Mouse (Mus musculus): ENCODE measurements around the gene Nfic. TPM values are rescaled to one million over a fixed set of nuclear protein-coding genes. Genes with fewer than 3 reads are reported as not detected.

Nfic gene
- polyA plus RNA-seq, 1 experiment from 2014 or later, result 16.6 TPM

DNA sequence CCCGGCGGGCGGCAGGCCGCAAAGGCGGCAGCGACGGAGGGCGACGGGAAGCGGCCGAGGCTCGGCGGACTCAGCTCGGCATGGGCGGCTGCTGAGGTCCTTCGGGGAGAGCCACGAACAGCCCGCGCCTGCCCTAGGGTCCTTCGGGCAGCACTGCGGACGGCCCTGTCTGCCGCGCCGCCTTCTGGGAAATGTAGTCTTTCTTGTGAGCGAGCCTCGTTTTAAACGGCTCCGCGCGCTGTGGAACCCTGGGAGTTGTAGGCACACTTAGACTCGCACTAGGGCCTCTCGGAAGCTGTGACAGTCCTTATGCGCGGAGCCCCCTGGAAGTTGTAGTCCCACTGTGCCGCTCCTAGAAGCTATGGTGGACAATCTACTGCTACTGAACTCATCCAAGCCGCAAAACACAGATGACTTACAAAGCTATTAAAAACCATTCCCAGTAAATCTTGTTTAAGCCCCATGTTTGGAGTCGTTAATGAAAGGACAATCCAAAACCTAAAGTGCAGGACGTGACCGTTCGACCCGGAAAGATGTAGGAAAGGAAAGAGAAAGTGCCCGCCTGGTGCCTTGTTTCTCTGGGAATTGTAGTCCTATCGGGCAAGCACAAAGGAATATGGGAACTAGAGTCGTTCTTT lies 40.9 kb upstream of the Nfic start, which contains the start of gene Ncln:
Gene Ncln (minus strand): TSS at position 129 of the 638 bp plus-strand sequence.
- H3K9ac ChIP-seq (ENCODE audit: low read length), result peak within 1 kb of the TSS; percentile 82
- peaks cover 15% of the 10 kb centered on the region for H3K4me1 ChIP-seq (ENCODE audit: control insufficient read depth, insufficient read depth, low read length)
- ATAC-seq (peak; percentile 98), DNase-seq (ENCODE audit: low spot score) (peak; percentile 100)
- WGBS, result under 1% methylated on average over 43 of the region's 45 CpGs
- H3K4me3 ChIP-seq (ENCODE audit: low read depth, low read length), result peak within 1 kb of the TSS; percentile 84
- H3K9me3 ChIP-seq (replicated peaks; ENCODE audit: control insufficient read depth, low read length), result no peaks in the 10 kb centered on the region
- H3K27me3 ChIP-seq (replicated peaks; ENCODE audit: control insufficient read depth, insufficient read depth, low read length), result no peaks in the 10 kb centered on the region
- H3K4me2 ChIP-seq (ENCODE audit: low read length), result peak within 1 kb of the TSS; percentile 97
- H3K27ac ChIP-seq (ENCODE audit: low read depth, low read length), result peak within 1 kb of the TSS; percentile 15; the same call in 1 of the 2 replicates
- H3K36me3 ChIP-seq (ENCODE audit: control insufficient read depth, insufficient read depth, low read length), result peaks cover 19% of the 10 kb centered on the region

DNA sequence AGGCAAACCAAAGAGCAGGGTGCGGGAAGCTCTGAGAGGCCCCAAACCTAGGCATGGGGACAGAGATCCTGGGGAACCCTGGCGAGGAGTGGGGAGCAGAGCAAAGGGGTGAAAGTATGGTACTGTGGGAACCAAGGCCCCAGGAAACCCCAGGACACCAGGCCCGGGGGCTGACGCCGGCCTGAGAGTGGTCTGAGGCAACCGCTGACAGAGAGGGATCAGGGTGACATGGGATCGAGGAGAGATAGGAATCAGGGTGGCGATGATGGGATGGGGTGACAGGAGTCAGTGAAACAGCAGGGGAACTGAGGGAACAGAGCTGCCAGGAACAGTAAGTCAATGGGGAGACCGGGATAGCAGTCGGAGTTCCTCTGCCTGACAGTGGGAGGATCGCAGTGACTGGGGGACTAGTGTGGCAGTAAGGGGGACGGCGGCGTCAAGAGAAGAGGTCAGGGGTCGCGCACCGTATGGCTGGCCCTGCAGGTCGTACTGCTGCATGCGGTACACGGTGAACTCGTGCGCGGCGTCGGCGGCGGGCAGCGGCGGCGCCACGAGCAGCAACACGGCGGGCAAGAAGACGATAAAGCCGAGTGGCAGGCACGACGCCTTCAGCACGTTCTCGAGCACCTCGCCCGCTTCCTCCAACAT lies 40.3 kb upstream of the Nfic start:
- peak overlapping the region; percentile 97 for H3K4me2 ChIP-seq (ENCODE audit: low read length)
- H3K36me3 ChIP-seq (ENCODE audit: control insufficient read depth, insufficient read depth, low read length), result peaks cover 26% of the 10 kb centered on the region
- DNase-seq (ENCODE audit: low spot score) (no peak), ATAC-seq (peak; percentile 47)
- peaks cover 15% of the 10 kb centered on the region for H3K4me1 ChIP-seq (ENCODE audit: control insufficient read depth, insufficient read depth, low read length)
- 2% methylated on average over 41 of the region's 41 CpGs for WGBS
- H3K27ac ChIP-seq (ENCODE audit: low read depth, low read length), result no peak overlapping the region; the same call in 1 of the 2 replicates
- no peaks in the 10 kb centered on the region for H3K9me3 ChIP-seq (replicated peaks; ENCODE audit: control insufficient read depth, low read length)
- H3K4me3 ChIP-seq (ENCODE audit: low read depth, low read length), result peak overlapping the region; percentile 84
- no peaks in the 10 kb centered on the region for H3K27me3 ChIP-seq (replicated peaks; ENCODE audit: control insufficient read depth, insufficient read depth, low read length)
- H3K9ac ChIP-seq (ENCODE audit: low read length), result peak overlapping the region; percentile 82

DNA sequence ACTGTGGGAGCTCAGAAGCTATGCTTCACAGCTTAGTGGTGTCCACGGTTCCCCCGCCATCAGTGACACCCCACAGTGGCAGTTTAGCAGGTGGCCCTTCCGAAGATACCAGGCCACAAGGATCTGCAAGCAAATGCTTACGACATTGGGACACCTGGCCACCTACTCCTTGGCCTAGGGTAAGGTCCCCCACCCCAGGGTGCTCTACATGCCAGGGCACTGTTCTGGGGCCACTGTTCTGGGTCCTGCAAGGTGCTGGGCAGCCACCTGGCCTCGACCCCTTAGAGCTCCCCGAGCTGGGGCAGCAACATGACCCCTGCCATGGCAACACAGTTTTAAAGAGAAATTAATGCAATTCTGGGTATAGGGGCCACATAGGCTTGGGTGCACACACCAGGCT lies 39.7 kb upstream of the Nfic start:
- peaks cover 31% of the 10 kb centered on the region for H3K36me3 ChIP-seq (ENCODE audit: control insufficient read depth, insufficient read depth, low read length)
- peaks cover 15% of the 10 kb centered on the region for H3K4me1 ChIP-seq (ENCODE audit: control insufficient read depth, insufficient read depth, low read length)
- H3K27ac ChIP-seq (ENCODE audit: low read depth, low read length), result no peak overlapping the region
- peak overlapping the region; percentile 97 for H3K4me2 ChIP-seq (ENCODE audit: low read length)
- peak overlapping the region; percentile 84 for H3K4me3 ChIP-seq (ENCODE audit: low read depth, low read length)
- DNase-seq (ENCODE audit: low spot score), result no peak
- H3K9ac ChIP-seq (ENCODE audit: low read length), result peak overlapping the region; percentile 82
- 77% methylated on average over 6 of the region's 6 CpGs for WGBS
- no peaks in the 10 kb centered on the region for H3K9me3 ChIP-seq (replicated peaks; ENCODE audit: control insufficient read depth, low read length)
- H3K27me3 ChIP-seq (replicated peaks; ENCODE audit: control insufficient read depth, insufficient read depth, low read length), result no peaks in the 10 kb centered on the region
- no peak for ATAC-seq

DNA sequence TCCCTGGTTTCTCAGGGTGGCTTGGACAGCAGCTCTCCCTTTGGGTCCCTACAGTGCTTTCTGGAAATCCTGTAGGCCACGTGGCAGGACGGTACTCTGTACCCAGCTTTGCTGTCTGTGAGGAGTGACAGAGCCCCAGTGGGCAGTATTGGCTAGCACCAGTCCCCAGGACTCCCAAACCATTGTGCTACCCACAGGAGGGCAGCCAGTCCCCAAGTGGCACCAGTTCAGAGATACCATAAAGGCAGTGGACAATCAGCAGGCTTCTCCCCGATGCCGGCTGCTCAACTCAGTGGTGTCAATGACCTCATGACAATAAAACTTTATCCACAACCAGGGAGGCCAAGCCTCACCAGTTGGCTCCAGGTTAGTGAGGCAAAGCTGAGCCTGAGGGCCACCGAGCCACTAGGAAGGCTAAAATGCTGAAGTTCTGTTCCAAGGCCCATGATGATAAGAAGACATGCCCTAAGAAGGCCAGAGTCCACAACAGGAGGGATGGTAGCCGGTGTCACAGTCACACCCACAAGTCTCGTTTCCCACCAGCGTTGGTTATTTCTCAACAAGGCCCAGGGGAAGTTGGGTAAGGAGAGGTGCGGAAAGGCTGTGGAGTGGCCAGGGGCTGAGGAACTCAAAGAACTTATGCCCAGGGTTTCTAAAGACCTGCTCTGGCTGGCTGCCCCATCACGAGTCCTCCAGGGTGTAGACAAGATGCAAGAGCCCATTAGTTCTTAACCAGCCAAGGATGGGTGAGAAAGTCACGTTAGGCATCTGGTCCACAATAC lies 39.0 kb upstream of the Nfic start:
- Histone ChIP-seq H3K27ac (ENCODE audit: low read depth, low read length) (no peak overlapping the region), H3K27me3 (replicated peaks; ENCODE audit: control insufficient read depth, insufficient read depth, low read length) (no peaks in the 10 kb centered on the region), H3K9ac (ENCODE audit: low read length) (0 out of 2 replicates have a peak overlapping the region, but pooled peaks have one; percentile 82), H3K4me1 (ENCODE audit: control insufficient read depth, insufficient read depth, low read length) (peaks cover 15% of the 10 kb centered on the region), H3K36me3 (ENCODE audit: control insufficient read depth, insufficient read depth, low read length) (peaks cover 38% of the 10 kb centered on the region), H3K4me3 (ENCODE audit: low read depth, low read length) (no peak overlapping the region), H3K4me2 (ENCODE audit: low read length) (peak overlapping the region; percentile 97), H3K9me3 (replicated peaks; ENCODE audit: control insufficient read depth, low read length) (no peaks in the 10 kb centered on the region)
- WGBS, result 89% methylated on average over 11 of the region's 11 CpGs
- no peak for DNase-seq (ENCODE audit: low spot score)
- no peak for ATAC-seq

DNA sequence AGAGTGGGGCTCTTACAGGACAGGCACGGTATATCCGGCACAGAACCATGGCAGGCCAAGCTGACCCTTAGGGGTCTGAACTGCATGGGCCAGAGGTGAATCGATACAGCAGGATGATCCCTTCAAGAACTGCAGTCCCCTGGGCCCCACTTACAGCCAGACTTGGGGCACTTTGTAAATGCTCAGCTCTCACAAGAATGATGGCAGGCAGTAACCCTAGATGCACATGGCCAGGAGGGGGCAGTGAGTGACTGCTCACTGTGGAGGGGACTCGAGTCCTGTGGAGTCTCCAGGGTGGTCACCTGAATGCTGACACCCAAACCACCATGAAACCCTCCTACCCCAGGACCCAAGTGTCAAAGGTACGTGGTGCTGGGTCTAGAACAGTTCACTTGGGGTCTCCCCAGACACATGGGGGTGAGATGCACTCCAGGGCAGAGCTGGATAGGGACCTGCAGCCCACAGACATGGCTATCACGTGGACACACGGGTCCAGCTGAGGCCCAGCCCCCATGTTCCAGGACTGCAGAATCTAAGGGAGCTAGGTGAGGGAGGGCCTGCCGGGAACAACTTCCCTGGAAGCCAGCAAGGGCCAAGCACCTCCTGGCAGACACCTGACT lies 38.3 kb upstream of the Nfic start:
- ATAC-seq, result no peak
- Histone ChIP-seq H3K9me3 (replicated peaks; ENCODE audit: control insufficient read depth, low read length) (no peaks in the 10 kb centered on the region), H3K27me3 (replicated peaks; ENCODE audit: control insufficient read depth, insufficient read depth, low read length) (no peaks in the 10 kb centered on the region), H3K4me1 (ENCODE audit: control insufficient read depth, insufficient read depth, low read length) (peaks cover 15% of the 10 kb centered on the region), H3K4me3 (ENCODE audit: low read depth, low read length) (no peak overlapping the region), H3K9ac (ENCODE audit: low read length) (no peak overlapping the region; the same call in 1 of the 2 replicates), H3K4me2 (ENCODE audit: low read length) (no peak overlapping the region), H3K27ac (ENCODE audit: low read depth, low read length) (no peak overlapping the region), H3K36me3 (ENCODE audit: control insufficient read depth, insufficient read depth, low read length) (peaks cover 46% of the 10 kb centered on the region)
- 83% methylated on average over 8 of the region's 8 CpGs for WGBS
- DNase-seq (ENCODE audit: low spot score), result no peak

DNA sequence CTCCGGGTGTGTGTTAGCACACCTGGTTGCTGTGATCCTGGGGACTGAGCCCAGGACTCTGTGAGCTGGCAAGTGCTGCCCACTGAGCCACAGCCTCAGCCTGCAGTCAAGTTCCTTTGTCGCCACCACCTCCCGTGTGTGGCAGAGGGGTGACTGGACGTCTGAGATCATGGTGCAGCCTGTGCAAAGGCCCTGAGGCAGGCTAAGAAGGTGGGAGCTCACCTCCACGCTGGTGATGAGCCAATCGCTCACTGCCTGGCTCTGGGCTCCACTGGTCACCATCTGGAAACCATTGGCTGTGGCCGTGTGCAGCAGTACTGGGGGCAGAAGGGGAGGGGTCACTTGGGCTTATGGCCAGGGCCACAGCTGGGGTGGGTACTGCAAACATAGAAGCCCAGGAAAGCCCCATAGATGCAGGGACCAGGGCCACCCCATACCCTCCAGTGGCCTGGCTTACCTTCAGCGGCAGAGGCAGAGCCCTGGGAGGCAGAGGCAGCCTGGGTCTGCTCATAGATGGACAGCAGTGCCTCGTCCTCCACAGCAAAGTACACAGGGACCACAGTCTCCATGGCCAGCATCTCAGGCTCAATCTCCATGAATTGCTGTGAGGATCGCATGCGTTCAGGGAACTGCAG lies 37.3 kb upstream of the Nfic start:
- DNase-seq (ENCODE audit: low spot score) (no peak), ATAC-seq (no peak)
- Histone ChIP-seq H3K9me3 (replicated peaks; ENCODE audit: control insufficient read depth, low read length) (no peaks in the 10 kb centered on the region), H3K36me3 (ENCODE audit: control insufficient read depth, insufficient read depth, low read length) (peaks cover 56% of the 10 kb centered on the region), H3K4me3 (ENCODE audit: low read depth, low read length) (no peak overlapping the region), H3K27me3 (replicated peaks; ENCODE audit: control insufficient read depth, insufficient read depth, low read length) (no peaks in the 10 kb centered on the region), H3K4me2 (ENCODE audit: low read length) (no peak overlapping the region), H3K4me1 (ENCODE audit: control insufficient read depth, insufficient read depth, low read length) (peaks cover 15% of the 10 kb centered on the region), H3K9ac (ENCODE audit: low read length) (no peak overlapping the region), H3K27ac (ENCODE audit: low read depth, low read length) (no peak overlapping the region)
- WGBS, result 92% methylated on average over 11 of the region's 11 CpGs

DNA sequence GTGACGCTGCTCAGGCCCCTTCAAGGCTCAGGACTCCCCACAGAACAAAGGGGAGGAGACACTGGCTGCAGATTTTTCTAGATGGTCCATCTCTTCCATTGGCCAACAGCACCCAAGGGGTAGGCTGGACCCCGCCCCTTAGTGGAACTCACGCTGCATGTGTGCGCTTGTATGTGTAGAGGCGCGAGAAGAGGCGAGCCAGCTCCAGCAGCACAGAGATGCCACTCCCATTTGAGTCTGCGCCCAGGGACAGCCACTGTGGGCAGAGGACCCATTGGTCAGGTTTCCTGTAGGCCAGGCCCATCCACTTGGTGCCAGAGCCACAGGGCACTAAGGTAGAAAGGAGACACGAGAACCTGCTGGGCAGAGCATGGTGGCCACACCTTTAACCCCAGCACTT lies 35.6 kb upstream of the Nfic start:
- no peaks in the 10 kb centered on the region for H3K9me3 ChIP-seq (replicated peaks; ENCODE audit: control insufficient read depth, low read length)
- no peak overlapping the region for H3K4me3 ChIP-seq (ENCODE audit: low read depth, low read length)
- no peak overlapping the region for H3K27ac ChIP-seq (ENCODE audit: low read depth, low read length)
- 96% methylated on average over 9 of the region's 9 CpGs for WGBS
- H3K36me3 ChIP-seq (ENCODE audit: control insufficient read depth, insufficient read depth, low read length), result peaks cover 73% of the 10 kb centered on the region
- H3K4me2 ChIP-seq (ENCODE audit: low read length), result no peak overlapping the region
- H3K4me1 ChIP-seq (ENCODE audit: control insufficient read depth, insufficient read depth, low read length), result peaks cover 9% of the 10 kb centered on the region
- H3K27me3 ChIP-seq (replicated peaks; ENCODE audit: control insufficient read depth, insufficient read depth, low read length), result no peaks in the 10 kb centered on the region
- DNase-seq (ENCODE audit: low spot score) (no peak), ATAC-seq (no peak)
- no peak overlapping the region for H3K9ac ChIP-seq (ENCODE audit: low read length)

DNA sequence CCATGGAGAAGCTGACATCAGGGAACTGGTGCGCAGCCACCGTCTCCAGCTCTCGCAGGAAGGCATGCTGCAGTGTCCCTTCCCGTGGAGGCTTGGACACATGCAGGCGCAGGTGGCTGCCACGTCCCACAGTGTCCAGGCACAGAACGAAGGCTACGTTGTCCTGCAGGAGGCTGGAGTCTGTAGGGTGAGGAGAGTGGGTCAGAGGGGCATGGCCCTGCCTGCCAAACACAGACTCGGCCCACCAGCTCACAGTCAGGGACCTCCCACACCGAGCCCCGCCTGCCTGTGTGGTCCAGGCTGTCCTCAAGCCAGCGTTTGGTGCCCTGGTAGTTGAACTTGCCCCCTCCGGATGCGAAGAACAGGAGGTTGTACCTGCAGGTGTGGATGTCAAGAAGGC lies 34.5 kb upstream of the Nfic start:
- DNase-seq (ENCODE audit: low spot score) (no peak), ATAC-seq (no peak)
- Histone ChIP-seq H3K9me3 (replicated peaks; ENCODE audit: control insufficient read depth, low read length) (no peaks in the 10 kb centered on the region), H3K9ac (ENCODE audit: low read length) (no peak overlapping the region), H3K4me3 (ENCODE audit: low read depth, low read length) (no peak overlapping the region), H3K4me2 (ENCODE audit: low read length) (no peak overlapping the region), H3K36me3 (ENCODE audit: control insufficient read depth, insufficient read depth, low read length) (peaks cover 73% of the 10 kb centered on the region), H3K27ac (ENCODE audit: low read depth, low read length) (no peak overlapping the region), H3K4me1 (ENCODE audit: control insufficient read depth, insufficient read depth, low read length) (peaks cover 3% of the 10 kb centered on the region), H3K27me3 (replicated peaks; ENCODE audit: control insufficient read depth, insufficient read depth, low read length) (no peaks in the 10 kb centered on the region)
- WGBS, result 85% methylated on average over 14 of the region's 14 CpGs

Measured in forebrain, embryonic 14.5 days (tissue).